Mouse (Mus musculus) kidney, embryonic 14.5 days (tissue): ENCODE measurements at regions not wholly inside any gene's neighbourhood (a gene's known extent, or its start where the extent isn't known, plus 50 kb on each side); places are given as distances from the start of the nearest gene placed in this dataset.

Experiments used
- ATAC-seq: fragments of 200-750 bp; cut with Nextera tagmentation; 2 replicates; pipeline ENCODE4 v1.8.0; 2017; ENCODE audit warnings: moderate number of reproducible peaks, mild to moderate bottlenecking, moderate TSS enrichment, moderate library complexity; ENCODE audit not compliant: low FRiP score, low TSS enrichment
- H3K27ac ChIP-seq: fragments of 300-500 bp; sonication (generic); 2 replicates; pipeline ENCODE4 v1.5.1; 2014; ENCODE audit warnings: low read depth, mild to moderate bottlenecking, low read length, moderate library complexity, mixed read lengths
- H3K27me3 ChIP-seq: fragments of 300-500 bp; sonication (generic); 2 replicates; pipeline ENCODE4 v1.6.1; 2014; ENCODE audit warnings: mild to moderate bottlenecking, low read length; ENCODE audit not compliant: control insufficient read depth, insufficient read depth
- H3K36me3 ChIP-seq: fragments of 300-500 bp; sonication (generic); 2 replicates; pipeline ENCODE4 v1.6.1; 2014; ENCODE audit warnings: low read length, mixed read lengths; ENCODE audit not compliant: control insufficient read depth, insufficient read depth
- H3K4me1 ChIP-seq: fragments of 300-500 bp; sonication (generic); 2 replicates; pipeline ENCODE4 v1.6.1; 2014; ENCODE audit warnings: low read length, mixed read lengths; ENCODE audit not compliant: control insufficient read depth, insufficient read depth
- H3K4me2 ChIP-seq: fragments of 300-500 bp; sonication (generic); replicated peaks from 2 replicates; pipeline ENCODE4 v1.6.1; 2014; ENCODE audit warnings: low read depth, mild to moderate bottlenecking, low read length
- H3K4me3 ChIP-seq: fragments of 300-500 bp; sonication (generic); 2 replicates; pipeline ENCODE4 v1.5.1; 2014; ENCODE audit warnings: mild to moderate bottlenecking, low read length
- H3K9ac ChIP-seq: fragments of 300-500 bp; sonication (generic); 2 replicates; pipeline ENCODE4 v1.6.1; 2014; ENCODE audit warnings: low read depth, mild to moderate bottlenecking, low read length, moderate library complexity
- H3K9me3 ChIP-seq: fragments of 300-500 bp; sonication (generic); 2 replicates; pipeline ENCODE4 v1.6.1; 2016; ENCODE audit warnings: low read length; ENCODE audit not compliant: control insufficient read depth
- WGBS: fragments of 180-500 bp; shearing (Covaris S2); extraction: QIAGEN DNeasy Blood & Tissue Kit; methylation state at CpG from one replicate; pipeline ENCODE4 v1.1.7; 2014; 5-methylcytosine and 5-hydroxymethylcytosine counted together

DNA sequence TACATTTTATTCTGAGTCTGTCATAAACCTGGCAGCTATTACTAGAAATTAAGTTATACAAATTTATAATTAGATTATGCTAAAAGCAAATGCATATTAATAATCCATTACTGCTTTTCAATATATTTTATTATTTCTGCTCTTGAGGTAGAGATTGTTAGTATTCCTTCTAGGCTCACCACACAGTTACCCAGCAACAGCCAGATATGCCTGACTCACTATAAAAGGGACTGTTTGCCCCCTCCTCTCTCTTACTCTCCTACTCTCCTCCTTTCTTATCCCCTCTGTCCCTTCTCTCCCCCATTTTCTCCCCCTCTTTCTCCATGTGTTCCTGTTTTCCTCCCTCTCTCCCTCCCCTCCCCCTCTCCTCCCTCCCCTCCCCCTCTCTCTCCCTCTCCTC is 98.7 kb downstream of the 4930505A04Rik start:
- no peaks in the 10 kb centered on the region for H3K4me1 ChIP-seq
- H3K9ac ChIP-seq: no peak overlapping the region
- peaks cover 3% of the 10 kb centered on the region; the same call in 1 of the 2 replicates for H3K9me3 ChIP-seq
- no peak overlapping the region for H3K4me3 ChIP-seq
- H3K27me3 ChIP-seq: no peaks in the 10 kb centered on the region
- ATAC-seq: no peak
- no peak overlapping the region for H3K4me2 ChIP-seq
- H3K36me3 ChIP-seq: no peaks in the 10 kb centered on the region
- no peak overlapping the region for H3K27ac ChIP-seq

GRCm38 (mm10) chr11:30371963-30372362 is 99.7 kb downstream of the 4930505A04Rik start:
- 88% methylated on average over 1 of the region's 1 CpGs for WGBS
- Histone ChIP-seq H3K27me3 (no peaks in the 10 kb centered on the region), H3K9me3 (peaks cover 3% of the 10 kb centered on the region; the same call in 1 of the 2 replicates), H3K27ac (no peak overlapping the region), H3K36me3 (no peaks in the 10 kb centered on the region), H3K4me2 (no peak overlapping the region), H3K9ac (no peak overlapping the region), H3K4me1 (no peaks in the 10 kb centered on the region), H3K4me3 (no peak overlapping the region)
- ATAC-seq: no peak

DNA sequence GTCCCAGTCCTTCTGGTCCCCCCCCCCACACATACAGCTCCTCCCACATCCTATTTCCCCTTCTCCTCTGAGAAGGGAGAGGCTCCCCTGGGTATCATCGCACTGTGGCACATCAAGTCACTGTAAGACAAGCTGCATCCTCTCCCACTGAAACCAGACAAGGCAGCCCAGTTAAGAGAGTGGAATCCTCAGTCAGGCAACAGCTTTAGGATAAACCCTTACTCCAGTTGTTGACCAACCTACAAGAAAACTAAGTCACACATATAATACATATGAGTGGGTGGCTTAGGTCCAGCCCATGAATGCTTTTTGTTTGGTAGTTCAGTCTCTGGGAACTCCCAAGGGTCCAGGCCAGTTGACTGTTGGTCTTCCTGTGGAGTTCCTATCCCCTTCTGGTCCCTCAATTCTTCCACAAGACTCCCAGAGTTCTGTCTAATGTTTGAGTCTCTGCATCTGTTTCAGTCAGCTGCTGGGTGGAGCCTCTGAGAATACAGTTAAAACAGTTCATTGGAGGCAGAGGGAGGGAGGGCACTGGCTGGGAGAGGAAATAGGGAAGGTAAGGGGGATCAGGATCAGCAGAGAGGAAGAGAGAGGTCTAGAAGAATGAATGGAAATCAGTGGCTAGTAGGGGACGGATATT is 101.7 kb upstream of the Sptbn1 start:
- no peaks in the 10 kb centered on the region for H3K36me3 ChIP-seq
- no peaks in the 10 kb centered on the region for H3K27me3 ChIP-seq
- 0 out of 2 replicates have a peak overlapping the region, but pooled peaks have one; percentile 24 for H3K27ac ChIP-seq
- H3K4me3 ChIP-seq: no peak overlapping the region
- ATAC-seq: no peak
- H3K9me3 ChIP-seq: peaks cover 3% of the 10 kb centered on the region; the same call in 1 of the 2 replicates
- no peak overlapping the region for H3K9ac ChIP-seq
- 78% methylated on average over 2 of the region's 2 CpGs for WGBS
- no peak overlapping the region for H3K4me2 ChIP-seq
- no peaks in the 10 kb centered on the region for H3K4me1 ChIP-seq

GRCm38 (mm10) chr11:30367373-30368225 is 99.6 kb upstream of the Sptbn1 start:
- H3K4me1 ChIP-seq: no peaks in the 10 kb centered on the region
- H3K4me2 ChIP-seq: no peak overlapping the region
- H3K9ac ChIP-seq: no peak overlapping the region
- no peaks in the 10 kb centered on the region for H3K27me3 ChIP-seq
- no peak for ATAC-seq
- no peaks in the 10 kb centered on the region for H3K9me3 ChIP-seq
- H3K4me3 ChIP-seq: no peak overlapping the region
- H3K36me3 ChIP-seq: no peaks in the 10 kb centered on the region
- 63% methylated on average over 5 of the region's 5 CpGs for WGBS
- no peak overlapping the region for H3K27ac ChIP-seq

DNA sequence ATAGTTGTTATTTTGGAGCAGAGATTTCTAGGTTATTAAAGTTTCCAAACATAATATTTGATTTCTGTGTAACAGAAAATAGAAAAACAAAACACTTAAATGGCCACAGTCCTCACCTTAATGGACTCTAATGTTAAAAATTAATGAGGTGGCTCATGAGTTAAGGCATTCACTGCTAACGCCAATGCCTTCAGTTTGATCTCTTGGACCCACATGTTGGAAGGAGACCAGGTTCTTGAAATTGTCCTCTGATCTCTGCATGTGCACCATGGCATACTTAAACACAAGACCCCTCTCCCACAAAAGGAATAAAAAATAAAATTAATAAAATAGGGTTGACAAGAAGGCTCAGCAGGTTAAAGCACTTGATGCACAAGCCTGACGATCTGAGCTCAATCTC is 98.5 kb upstream of the Sptbn1 start:
- no peak overlapping the region for H3K27ac ChIP-seq
- no peak for ATAC-seq
- H3K27me3 ChIP-seq: no peaks in the 10 kb centered on the region
- 74% methylated on average over 2 of the region's 2 CpGs for WGBS
- no peaks in the 10 kb centered on the region for H3K36me3 ChIP-seq
- H3K4me2 ChIP-seq: no peak overlapping the region
- H3K9ac ChIP-seq: no peak overlapping the region
- no peak overlapping the region for H3K4me3 ChIP-seq
- H3K9me3 ChIP-seq: no peaks in the 10 kb centered on the region
- H3K4me1 ChIP-seq: no peaks in the 10 kb centered on the region

DNA sequence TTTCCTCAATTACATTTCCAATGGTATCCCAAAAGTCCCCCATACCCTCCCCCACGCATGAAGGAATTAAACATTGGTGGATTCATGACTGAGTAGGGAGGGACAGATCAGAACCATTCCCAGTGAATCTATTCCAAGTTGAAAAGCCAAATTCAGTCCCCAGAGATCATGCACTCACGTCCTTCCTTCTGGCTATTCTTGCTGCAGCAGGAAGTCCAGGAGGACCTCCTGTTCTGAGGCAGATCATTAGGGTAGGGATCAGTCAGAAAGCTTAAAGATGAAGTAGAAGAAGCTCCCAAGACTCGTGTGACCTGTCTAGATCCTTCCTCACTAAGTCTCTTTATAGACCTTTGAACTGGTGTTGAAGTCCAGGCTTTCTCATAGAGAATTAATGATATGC is 97.0 kb upstream of the Sptbn1 start:
- no peak overlapping the region for H3K4me2 ChIP-seq
- no peak for ATAC-seq
- H3K36me3 ChIP-seq: no peaks in the 10 kb centered on the region
- no peak overlapping the region for H3K9ac ChIP-seq
- no peaks in the 10 kb centered on the region for H3K9me3 ChIP-seq
- WGBS: 68% methylated on average over 3 of the region's 3 CpGs
- no peaks in the 10 kb centered on the region for H3K27me3 ChIP-seq
- H3K27ac ChIP-seq: no peak overlapping the region
- no peak overlapping the region for H3K4me3 ChIP-seq
- no peaks in the 10 kb centered on the region for H3K4me1 ChIP-seq

GRCm38 (mm10) chr11:30364591-30364990 is 96.6 kb upstream of the Sptbn1 start:
- ATAC-seq: no peak
- no peak overlapping the region for H3K9ac ChIP-seq
- no peak overlapping the region for H3K4me2 ChIP-seq
- H3K36me3 ChIP-seq: no peaks in the 10 kb centered on the region
- H3K9me3 ChIP-seq: no peaks in the 10 kb centered on the region
- H3K27me3 ChIP-seq: no peaks in the 10 kb centered on the region
- no peak overlapping the region for H3K4me3 ChIP-seq
- 66% methylated on average over 2 of the region's 2 CpGs for WGBS
- no peak overlapping the region for H3K27ac ChIP-seq
- no peaks in the 10 kb centered on the region for H3K4me1 ChIP-seq

- H3K27me3 ChIP-seq: no peaks in the 10 kb centered on the region
Measured at GRCm38 (mm10) chr11:30358196-30358595, 90.2 kb upstream of the Sptbn1 start.

GRCm38 (mm10) chr11:30355356-30355755 is 87.4 kb upstream of the Sptbn1 start:
- H3K27ac ChIP-seq: no peak overlapping the region
- H3K4me3 ChIP-seq: no peak overlapping the region
- no peaks in the 10 kb centered on the region for H3K9me3 ChIP-seq
- H3K36me3 ChIP-seq: no peaks in the 10 kb centered on the region
- H3K9ac ChIP-seq: no peak overlapping the region
- no peaks in the 10 kb centered on the region for H3K27me3 ChIP-seq
- no peak overlapping the region for H3K4me2 ChIP-seq
- no peaks in the 10 kb centered on the region for H3K4me1 ChIP-seq
- no peak for ATAC-seq

More at GRCm38 (mm10) chr11:30358196-30358595, 90.2 kb upstream of the Sptbn1 start:
- Histone ChIP-seq H3K4me1 (no peaks in the 10 kb centered on the region), H3K36me3 (no peaks in the 10 kb centered on the region), H3K4me3 (no peak overlapping the region), H3K4me2 (no peak overlapping the region), H3K9ac (no peak overlapping the region), H3K9me3 (no peaks in the 10 kb centered on the region), H3K27ac (no peak overlapping the region)
- WGBS: 78% methylated on average over 3 of the region's 3 CpGs
- ATAC-seq: no peak
